Mouse (Mus musculus) frontal cortex, postnatal 14 days (tissue): Measurements from ENCODE around the gene Stx12.
A peak's percentile ranks its signal among the peaks of the same experiment; 100 is the strongest.
"Not testable (repeated sequence)": the region's sequence is repeated elsewhere in the genome, so short reads cannot be mapped to it uniquely, and the experiment has no call there.

Source experiments
- DNase-seq, 2 experiments: peaks; one replicate each; pipeline ENCODE4 v3.0.0; 2022; ENCODE audit warnings: low spot score in 2 of 2

Gene Stx12

DNA sequence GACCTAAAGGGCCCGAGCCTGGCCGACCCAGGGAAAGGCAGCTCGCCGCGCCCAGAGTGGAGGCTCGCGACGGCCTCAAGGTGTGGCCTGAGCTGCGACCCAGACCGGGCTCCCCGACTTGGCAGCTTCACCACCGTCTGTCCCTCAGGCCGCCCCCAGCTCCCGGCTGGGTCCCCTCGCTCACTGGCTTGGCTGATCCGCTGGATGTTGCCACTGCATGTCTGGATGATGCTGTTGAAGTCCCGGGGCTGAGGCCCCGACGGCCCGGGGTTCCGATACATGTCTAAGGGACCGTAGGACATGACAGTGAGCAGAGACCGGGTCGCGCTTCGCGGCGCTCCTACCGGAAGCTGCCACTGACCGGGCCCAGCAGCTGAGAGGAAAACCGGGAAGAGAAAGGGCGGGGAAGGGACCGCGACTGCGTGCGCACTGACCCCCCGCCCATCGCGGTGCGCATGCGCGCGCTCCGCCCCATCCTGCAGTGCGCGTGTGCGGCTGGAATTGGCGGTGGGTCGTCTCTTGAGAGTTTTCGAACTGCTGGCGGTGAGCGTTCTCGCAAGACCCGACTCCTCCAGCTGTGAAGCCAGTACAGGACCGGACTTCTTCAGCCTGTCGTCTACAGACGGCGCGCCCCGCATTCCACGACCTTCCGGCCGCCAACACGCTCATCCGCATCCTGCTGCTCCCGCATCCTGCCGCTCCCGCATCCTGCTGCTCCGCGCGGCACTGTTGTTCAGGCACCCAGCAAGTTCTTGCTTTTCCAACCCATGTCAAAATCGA is at the start of gene Stx12:
Gene Stx12 (minus strand): TSS at position 446 of the 780 bp plus-strand sequence.
- peak; percentile 76 to 85 for DNase-seq

DNA sequence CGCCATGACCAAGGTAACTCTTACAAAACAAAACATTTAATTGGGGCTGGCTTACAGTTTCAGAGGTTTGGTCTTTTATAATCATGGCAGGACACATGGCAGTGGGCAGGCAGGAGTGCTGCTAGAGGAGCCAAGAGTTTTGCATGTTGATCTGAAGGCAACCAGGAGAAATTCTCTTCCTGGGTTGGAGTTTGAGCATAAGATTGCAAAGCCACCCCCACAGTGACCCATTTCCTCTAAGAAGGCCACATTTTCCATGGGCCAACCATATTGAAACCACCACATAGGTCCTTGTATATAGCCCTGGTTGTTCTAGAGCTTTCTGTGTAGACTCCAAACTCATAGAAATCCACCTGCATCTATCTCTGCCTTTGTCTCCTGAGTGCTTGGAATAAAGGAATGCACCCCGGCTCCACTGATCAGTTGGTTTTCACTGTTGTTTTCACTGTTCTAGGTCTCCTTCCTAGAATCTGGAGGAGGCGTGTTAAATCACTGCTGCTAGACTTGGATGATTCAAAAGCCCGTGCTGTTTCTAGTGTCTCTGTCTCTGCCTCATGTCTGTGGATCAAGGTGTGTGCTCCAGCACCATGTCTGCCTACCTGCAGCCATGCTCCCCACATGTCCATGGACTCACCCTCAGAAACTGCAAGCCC is 48.6 kb upstream of the Stx12 start:
- DNase-seq, result no peak

DNA sequence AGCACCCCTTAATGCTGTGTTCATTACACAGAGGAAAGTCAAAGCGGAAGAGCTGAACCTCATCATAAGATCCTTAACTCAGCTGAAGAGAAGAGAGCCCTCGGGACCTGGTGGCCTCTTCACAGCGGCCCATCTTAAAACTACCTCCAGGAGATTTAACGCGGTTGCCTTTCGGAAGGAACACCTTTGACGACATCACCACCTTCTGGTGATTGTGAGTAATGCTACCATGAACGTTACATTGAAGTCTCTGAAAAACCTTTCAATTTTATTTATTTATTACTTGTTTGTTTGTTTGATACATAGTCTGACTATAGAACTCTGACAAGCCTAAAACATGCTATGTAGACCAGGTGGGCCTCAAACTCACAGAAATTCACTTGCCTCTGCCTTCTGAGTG is 46.5 kb upstream of the Stx12 start:
- DNase-seq, result no peak

DNA sequence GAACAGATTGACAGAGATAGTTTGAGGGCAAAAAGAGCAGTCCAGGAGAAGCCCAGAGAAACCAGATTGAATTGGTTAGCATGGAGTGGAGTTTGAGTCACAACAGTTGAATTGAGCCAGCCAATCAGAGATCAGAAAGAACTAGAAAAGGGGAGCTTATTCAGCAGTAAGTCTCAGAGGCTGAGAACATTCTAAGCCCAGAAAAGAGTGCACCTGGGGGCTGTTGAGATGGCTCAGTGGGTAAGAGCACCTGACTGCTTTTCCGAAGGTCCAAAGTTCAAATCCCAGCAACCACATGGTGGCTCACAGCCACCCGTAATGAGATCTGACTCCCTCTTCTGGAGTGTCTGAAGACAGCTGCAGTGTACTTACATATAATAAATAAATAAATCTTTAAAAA is 42.2 kb upstream of the Stx12 start:
- DNase-seq, result not testable (repeated sequence)

DNA sequence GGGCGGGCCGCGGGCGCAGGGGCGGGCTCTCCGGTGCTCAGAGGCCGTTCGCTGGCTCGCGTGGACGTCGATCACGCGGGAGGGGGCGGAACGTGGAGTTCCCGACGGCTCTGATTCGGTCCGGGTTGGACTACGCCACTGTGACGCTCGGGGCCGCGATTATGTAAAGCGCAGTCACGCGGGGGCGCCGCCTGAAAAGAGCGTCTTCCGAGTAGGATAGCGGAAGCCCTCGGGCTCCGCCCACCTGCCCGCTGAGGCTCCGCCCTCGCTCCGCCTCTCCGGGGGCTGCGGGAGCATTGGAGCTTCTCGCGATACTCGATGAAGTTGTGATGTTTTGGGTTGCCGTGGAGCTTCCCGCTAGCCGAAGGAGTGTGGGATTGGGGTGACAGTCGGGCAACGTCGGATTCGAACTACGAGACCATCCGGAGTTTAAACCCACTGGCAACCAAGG is 38.3 kb upstream of the Stx12 start, which contains the start of gene Fam76a:
Gene Fam76a (minus strand): TSS at position 1 of the 451 bp plus-strand sequence.
- peak; percentile 100 for DNase-seq

DNA sequence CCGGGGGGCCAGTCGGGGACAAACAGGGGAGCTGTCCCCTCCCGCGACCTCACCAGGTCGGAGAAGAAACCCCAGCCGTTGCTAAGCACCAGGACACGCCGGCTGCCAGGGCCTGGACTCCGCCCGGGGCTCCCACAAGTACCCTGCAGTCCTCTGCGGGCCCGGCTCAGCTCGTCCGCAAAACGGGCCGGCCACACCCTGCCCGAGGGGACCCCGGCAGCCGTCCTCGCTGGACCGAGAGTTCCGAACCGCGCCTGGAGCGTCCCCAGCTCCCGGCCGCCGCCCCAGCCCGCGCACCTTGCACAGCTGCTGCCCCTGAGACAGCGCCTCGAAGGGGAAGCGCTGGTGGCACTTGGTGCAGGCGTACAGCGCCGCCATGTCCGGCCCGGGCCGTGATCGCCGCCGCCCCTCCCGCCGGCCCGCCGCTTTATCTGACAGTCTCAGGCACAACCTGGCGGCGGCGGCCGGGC is 37.8 kb upstream of the Stx12 start:
- DNase-seq, result peak in 1 of 2 experiments; percentile 46

DNA sequence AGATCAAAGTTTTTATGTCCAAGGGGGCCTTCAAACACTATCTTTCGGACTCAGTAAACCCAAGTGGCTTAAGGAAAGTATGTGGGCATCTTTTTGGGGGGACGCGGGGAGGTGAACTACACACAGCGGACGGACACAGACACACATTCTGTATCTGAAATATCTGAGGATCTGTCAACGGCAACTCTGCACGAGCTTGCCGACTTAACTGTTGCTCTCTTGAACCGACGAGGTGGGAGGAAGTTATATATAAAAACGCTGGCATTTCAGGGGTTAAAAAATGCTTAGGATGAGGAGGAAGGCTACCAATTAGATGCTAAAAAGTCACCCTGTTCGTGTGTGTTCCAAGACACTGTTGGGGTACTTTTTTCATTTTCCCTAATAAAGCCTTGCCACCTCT is 37.2 kb upstream of the Stx12 start:
- no peak for DNase-seq

DNA sequence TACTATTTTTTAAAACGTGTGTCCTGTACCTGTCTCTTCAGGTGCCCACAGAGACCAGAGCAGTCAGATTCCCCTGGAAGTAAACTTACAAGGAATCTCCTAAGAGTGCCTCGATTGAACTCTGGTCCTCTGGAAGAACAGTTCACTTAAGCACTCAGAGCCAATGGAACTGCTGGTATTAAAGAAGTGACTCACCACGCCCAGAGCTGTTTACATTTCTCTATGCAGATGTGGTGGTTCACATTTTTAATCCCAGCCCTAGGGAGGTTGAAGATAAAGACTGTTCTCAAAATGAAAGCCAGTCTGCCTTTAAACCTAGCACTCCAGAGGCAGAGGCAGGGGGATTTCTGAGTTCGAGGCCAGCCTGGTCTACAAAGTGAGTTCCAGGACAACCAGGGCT is 35.9 kb upstream of the Stx12 start:
- no peak for DNase-seq

DNA sequence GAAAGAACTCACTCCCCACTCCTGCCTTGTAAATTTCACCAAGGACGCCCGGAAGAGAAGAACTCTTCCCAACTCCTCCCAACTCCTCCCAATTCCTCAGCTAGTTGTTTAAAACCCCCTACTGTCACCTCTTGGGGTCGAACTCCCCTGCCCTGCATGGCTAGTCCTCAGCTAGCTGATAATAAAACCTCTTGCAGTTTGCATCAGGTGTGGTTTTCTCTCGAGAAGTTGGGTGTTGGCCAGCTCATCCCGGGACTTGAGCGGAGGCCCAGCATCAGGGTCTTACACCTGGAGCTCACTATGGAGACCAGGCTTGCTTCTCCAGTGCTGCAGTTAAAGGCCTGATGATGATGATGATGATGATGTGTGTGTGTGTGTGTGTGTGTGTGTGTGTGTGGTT is 34.2 kb upstream of the Stx12 start:
- DNase-seq, result not testable (repeated sequence)

DNA sequence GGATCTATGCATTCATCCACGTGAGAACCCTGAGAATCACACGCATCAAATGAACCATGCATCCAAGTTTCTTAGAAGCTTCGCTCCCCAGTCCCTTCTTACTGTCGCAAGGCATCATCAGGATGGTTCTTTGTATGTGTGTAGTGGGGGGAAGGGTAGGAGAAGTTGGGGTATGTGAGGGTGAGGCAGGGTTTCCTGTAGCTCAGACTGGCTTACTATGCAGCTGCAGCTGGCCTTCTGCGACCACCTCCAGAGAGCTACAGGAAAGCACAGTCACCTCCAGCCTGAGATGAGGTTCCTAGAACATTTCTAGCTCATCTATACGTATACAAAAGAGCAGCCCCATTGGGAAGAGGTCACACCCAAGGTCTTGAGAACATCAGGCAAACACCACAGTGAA is 27.8 kb upstream of the Stx12 start:
- DNase-seq, result no peak

DNA sequence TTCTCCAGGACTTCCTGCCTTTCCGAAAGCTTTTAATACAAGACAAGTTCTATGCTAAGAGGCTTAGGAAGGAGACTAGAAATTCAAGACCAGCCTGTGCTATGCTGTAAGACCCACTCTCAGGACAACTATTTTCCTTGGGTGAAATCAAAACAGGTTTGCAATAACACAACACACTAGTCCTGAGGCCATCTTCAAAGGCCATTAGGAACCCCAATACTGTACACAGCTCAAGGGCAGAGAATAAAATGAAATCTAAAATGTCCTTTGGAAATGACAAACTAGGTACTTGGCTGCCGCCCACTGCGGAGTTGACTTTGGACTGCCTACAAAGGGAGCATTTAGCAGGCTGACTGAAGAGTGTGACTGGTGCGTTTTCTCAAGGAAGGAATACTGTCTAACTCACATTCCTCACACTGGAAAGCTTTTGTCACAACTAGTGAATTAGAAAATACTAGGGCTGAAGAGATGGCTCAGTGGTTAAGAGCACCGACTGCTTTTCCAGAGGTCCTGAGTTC is 21.6 kb upstream of the Stx12 start:
- no peak for DNase-seq

DNA sequence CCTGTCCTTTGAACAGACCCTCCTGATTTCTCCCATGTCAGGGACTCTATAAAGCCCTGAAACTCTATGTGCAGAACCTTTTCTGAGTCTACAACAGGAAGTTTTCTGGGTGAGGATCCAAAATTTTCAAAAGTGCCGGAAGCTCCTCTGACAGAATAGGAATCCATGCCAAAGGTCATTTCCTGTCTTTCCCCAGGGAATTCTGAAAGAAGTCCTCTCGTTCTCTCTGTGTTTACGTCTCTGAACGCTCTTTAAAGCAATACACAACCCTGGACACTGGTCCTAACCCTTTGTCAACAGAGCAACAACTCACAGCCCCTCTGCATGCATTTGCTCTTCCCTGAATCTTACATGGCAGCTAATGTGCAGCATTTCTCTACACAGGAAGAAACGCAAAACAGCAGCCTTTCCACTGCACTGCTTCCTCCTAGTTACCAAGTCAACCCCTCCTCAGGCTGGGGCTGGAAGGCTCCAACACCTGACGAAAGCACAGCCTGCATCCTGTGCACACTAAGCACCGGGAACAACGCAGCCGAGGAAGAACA is 20.5 kb upstream of the Stx12 start:
- no peak for DNase-seq

DNA sequence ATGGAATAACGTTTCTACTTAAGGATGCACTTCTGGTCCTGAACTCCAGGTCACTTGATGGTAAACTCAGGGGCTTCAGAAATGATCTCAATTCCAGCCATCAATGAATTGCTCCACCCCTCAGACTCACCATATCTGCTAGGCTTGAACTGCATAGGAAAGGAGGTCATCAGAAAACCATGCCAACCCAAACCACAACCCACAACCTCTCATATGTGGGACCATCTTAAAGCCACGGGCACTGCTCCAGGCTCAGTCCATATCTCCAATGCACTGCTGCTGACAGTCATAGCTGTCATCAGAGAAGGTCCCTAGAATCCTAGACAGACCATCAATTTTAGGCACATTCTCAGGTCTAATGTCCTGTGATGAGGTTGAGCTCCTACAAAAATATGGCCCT is 19.8 kb upstream of the Stx12 start:
- no peak for DNase-seq

DNA sequence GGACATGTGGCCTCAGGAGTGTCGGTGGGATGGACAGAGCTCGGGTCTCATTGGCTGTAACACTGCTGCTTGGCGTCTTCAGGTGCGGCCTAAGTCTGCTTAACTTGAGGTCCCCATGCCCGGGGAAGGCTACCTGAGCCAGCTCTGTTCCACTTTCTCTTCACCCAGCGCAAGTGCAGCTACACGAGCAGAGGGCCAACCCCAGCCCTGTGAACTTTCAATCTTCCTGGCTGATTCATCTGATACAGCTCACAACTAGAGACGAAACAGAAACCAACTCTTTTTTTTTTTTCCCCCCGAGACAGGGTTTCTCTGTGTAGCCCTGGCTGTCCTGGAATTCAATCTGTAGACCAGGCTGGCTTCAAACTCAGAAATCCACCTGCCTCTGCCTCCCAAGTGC is 13.9 kb upstream of the Stx12 start:
- no peak for DNase-seq

DNA sequence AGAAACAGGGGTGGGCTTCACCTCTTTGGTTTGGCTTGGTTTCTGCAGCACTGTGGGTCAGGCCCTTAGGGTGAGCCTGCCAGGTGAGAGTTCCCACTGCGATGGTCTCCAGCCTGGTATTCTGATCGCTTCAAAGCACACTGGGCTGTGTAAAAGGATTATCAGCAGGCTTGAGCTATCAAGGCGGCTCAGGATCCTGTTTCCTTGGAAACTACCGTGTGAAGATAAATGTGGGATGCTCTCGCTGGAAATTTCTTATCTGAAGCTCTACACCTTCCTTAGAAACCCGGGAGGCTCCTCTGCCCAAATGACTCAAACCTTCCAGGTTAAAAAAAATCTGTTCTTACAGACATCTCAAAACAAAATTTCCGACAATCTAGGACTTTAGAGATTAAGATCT is 10.1 kb upstream of the Stx12 start:
- DNase-seq, result no peak

DNA sequence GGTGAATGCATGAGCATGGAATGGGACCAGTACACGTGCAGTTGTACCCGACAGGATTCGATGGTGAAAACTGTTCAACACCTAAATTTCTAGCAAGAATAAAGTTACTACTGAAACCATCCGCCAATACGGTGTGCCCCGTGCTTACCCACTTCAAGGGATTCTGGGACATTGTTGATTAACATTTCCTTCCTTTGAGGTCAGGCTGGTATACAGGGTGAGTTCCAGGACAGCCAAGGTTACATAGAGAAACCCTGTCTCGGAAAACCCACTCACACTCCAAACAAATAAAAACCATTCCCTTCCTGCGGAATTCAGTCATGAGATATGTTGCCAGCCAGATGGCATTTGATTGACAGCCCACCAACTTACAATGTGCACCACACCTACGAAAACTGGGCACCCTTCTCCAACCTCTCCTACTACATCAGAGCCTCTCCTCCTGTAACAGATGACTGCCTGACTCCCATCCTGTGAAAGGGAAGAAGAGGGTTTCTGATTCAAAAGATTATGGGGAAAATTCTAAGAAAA is 600 bp upstream of the Stx12 start:
- DNase-seq, result no peak

DNA sequence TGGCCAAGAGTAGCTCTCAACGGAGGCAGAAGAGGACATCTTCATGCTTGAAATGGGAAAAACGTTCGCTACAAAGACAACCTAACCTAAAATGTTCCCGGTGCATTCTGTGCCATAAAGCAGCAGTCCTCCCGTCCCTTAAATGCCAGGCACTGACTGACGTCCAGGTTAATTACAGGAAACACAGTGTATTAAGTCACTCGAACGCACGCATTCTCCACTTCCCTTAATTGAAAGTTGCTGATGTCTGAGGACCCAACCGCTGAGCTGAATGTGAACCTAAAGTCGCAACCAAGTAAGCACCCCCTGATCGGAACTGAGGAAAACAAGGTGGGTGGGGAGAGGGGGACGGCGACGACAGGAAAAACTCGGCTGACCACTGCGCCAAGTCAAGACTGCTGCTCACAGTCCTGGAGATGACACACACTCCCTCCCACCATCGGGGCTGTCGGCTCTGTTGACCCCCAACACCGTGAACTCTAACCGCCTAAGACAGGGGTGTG is 697 bp downstream of the Stx12 start:
- DNase-seq, result peak in 1 of 2 experiments; percentile 22

DNA sequence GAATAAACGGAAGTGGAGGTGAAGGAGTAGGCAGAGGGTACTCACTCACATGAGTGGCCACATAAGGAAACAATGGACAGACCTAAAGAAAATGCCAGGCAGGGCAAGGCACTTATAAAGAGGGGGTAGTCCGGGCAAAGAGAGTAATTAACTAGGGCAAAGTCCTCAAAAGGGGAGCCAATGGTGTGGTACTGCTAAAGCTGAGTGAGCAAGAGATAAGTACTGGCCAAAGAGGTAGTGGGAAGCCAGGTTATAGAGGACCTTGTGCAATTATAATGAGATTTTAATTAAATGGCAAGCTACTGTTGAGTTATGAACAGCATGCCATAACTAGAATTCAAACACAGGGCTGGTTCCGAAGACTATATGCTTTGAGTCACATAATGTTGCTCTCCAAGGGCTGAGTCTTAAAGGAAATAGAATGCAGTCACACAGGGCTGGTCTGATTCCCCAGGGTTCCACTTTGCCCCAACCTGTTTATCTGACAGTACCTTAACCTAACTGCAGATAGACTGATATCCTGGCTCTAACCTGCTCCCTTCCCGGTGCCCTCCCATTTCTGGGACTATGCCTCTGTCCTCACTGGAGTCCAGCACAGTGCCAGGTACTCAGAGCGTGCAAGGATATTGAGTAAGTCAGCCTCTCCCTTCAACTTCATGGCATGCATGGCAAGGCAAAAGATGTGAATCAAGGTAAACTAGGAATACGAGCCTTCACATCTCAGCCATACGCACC is 9.8 kb downstream of the Stx12 start:
- no peak for DNase-seq

DNA sequence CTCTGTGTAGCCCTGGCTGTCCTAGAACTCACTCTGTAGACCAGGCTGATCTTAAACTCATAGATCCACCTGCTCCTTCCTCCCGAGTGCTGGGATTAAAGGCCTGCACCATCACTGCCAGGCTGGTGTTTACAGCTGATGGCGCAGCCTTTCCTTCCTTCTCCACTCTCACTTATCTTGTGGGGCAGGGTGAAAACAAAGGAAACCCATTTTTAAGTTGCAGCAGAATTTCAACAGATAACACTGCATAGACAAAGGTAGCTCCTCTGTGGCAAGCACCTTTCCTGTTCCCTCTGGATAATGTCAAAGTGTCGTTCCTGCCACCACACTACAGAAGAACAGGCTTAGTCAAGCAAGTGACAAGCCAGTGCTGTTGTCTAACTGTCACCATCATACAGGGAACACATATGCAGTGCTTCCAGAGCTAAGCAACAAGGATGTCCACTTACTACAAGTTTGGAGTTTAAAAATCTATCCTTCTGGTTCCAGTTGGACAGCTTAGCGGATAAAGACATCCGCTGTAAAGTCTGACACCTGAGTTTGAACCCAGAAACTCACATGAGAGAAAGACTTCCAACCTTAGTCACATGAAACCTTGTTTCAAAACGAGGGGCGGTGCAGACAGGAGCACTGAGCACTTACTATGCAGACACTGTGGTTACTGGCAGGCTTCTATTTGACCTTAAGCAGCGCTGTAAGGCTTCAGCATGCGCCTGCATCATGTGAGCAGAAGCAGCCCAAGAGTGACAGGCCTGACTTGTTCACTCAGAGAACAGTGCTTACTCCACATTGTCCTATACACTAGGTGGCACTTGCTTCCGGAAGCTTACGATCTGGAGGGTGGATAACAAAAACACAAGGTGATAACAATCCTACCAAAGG is 10.6 kb downstream of the Stx12 start:
- DNase-seq, result no peak

DNA sequence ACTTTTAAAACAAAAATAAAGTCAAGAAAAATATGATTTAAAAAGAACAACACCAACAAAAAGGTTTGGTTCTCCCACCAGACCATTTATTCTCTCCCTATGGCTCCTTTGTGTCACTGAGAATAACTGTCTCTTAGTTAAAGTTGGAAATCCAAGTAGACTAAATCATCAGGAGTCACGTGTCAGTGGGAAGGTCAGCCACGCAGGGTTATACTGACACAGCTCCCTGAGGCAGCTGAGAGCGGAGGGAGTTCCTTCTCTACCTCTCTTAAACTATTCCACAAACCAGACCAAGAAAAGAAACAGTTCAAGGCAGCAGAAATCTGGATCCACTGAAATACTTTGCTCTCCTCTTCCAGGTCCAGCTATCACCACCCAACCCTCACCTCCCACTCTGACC is 13.2 kb downstream of the Stx12 start:
- DNase-seq, result no peak
